Mouse (Mus musculus) left cerebral cortex, adult 8-10 months (tissue): ENCODE measurements around the gene Stard10. TPM values are rescaled to one million over a fixed set of nuclear protein-coding genes. Genes with fewer than 3 reads are reported as not detected.

ENCODE experiments used
- DNase-seq, 2 experiments: peaks; one replicate each; pipeline ENCODE4 v3.0.0; 2022; ENCODE audit warnings: low spot score in 2 of 2
- total RNA-seq, 4 experiments: library from RNA; stranded (reverse); gene quantifications; 2 replicates each; pipeline ENCODE4 v1.2.4; 2022

Stard10 gene
- total RNA-seq, 4 experiments from 2014 or later = 90.3 to 98.6 (median 92.0) TPM

- DNase-seq = no peak
These were observed 51.3 kb downstream of the Stard10 start for GRCm38 (mm10) chr7:101367901-101368852.

GRCm38 (mm10) chr7:101369666-101370065 lies 52.8 kb downstream of the Stard10 start:
- no peak for DNase-seq

GRCm38 (mm10) chr7:101373082-101373481 lies 56.2 kb downstream of the Stard10 start:
- DNase-seq = no peak

- no peak for DNase-seq
These were observed 57.3 kb downstream of the Stard10 start for GRCm38 (mm10) chr7:101374155-101374554.

- DNase-seq = no peak
These were observed 59.9 kb downstream of the Stard10 start for GRCm38 (mm10) chr7:101376701-101377340.

GRCm38 (mm10) chr7:101377741-101378262 lies 60.9 kb downstream of the Stard10 start:
- no peak for DNase-seq

- DNase-seq = no peak
These were observed 61.4 kb downstream of the Stard10 start for GRCm38 (mm10) chr7:101378285-101378684.

GRCm38 (mm10) chr7:101378796-101379465 lies 62.0 kb downstream of the Stard10 start:
- no peak for DNase-seq

GRCm38 (mm10) chr7:101379732-101380131 lies 62.8 kb downstream of the Stard10 start:
- no peak for DNase-seq

GRCm38 (mm10) chr7:101381512-101381911 lies 64.6 kb downstream of the Stard10 start:
- no peak for DNase-seq

- DNase-seq = peak in 1 of 2 experiments; percentile 15
These were observed 65.5 kb downstream of the Stard10 start for GRCm38 (mm10) chr7:101382378-101382777.

- DNase-seq = no peak
These were observed 66.9 kb downstream of the Stard10 start for GRCm38 (mm10) chr7:101383756-101384155.

GRCm38 (mm10) chr7:101384931-101385330 lies 68.0 kb downstream of the Stard10 start:
- no peak for DNase-seq

- no peak for DNase-seq
These were observed 68.4 kb downstream of the Stard10 start for GRCm38 (mm10) chr7:101385331-101385733.

GRCm38 (mm10) chr7:101385866-101386452 lies 69.1 kb downstream of the Stard10 start:
- no peak for DNase-seq

- DNase-seq = no peak
These were observed 72.4 kb downstream of the Stard10 start for GRCm38 (mm10) chr7:101389256-101389655.

GRCm38 (mm10) chr7:101391909-101392479 lies 75.1 kb downstream of the Stard10 start:
- no peak for DNase-seq

- DNase-seq = no peak
These were observed 76.1 kb downstream of the Stard10 start for GRCm38 (mm10) chr7:101393015-101393414.

GRCm38 (mm10) chr7:101393694-101394504 lies 77.0 kb downstream of the Stard10 start:
- DNase-seq = no peak

GRCm38 (mm10) chr7:101394569-101394968 lies 77.7 kb downstream of the Stard10 start:
- no peak for DNase-seq
